Mouse (Mus musculus) forebrain, embryonic 15.5 days (tissue): ENCODE measurements around the gene Begain. TPM values are rescaled to one million over a fixed set of nuclear protein-coding genes. Genes with fewer than 3 reads are reported as not detected.

Experiments
- ATAC-seq: fragments of 200-750 bp; cut with Nextera tagmentation; replicated peaks from 2 replicates; pipeline ENCODE4 v1.8.0; 2017; ENCODE audit warnings: mild to moderate bottlenecking, moderate TSS enrichment, moderate library complexity
- H3K27ac ChIP-seq: fragments of 300-500 bp; sonication (generic); replicated peaks from 2 replicates; pipeline ENCODE4 v1.5.1; 2015; ENCODE audit warnings: mild to moderate bottlenecking, inconsistent platforms
- H3K27me3 ChIP-seq: fragments of 300-500 bp; sonication (generic); 2 replicates; pipeline ENCODE4 v1.6.1; 2015; ENCODE audit warnings: inconsistent platforms
- H3K36me3 ChIP-seq: fragments of 300-500 bp; sonication (generic); 2 replicates; pipeline ENCODE4 v1.6.1; 2015; ENCODE audit warnings: mild to moderate bottlenecking, inconsistent platforms
- H3K4me1 ChIP-seq: fragments of 300-500 bp; sonication (generic); 2 replicates; pipeline ENCODE4 v1.6.1; 2015; ENCODE audit warnings: inconsistent platforms
- H3K4me2 ChIP-seq: fragments of 300-500 bp; sonication (generic); replicated peaks from 2 replicates; pipeline ENCODE4 v1.6.1; 2015; ENCODE audit warnings: mild to moderate bottlenecking, inconsistent platforms
- H3K4me3 ChIP-seq: fragments of 300-500 bp; sonication (generic); 2 replicates; pipeline ENCODE4 v1.5.1; 2015; ENCODE audit warnings: mild to moderate bottlenecking, inconsistent platforms
- H3K9ac ChIP-seq: fragments of 300-500 bp; sonication (generic); replicated peaks from 2 replicates; pipeline ENCODE4 v1.6.1; 2015; ENCODE audit warnings: mild to moderate bottlenecking, inconsistent platforms
- H3K9me3 ChIP-seq: fragments of 300-500 bp; sonication (generic); 2 replicates; pipeline ENCODE4 v1.6.1; 2016; ENCODE audit warnings: inconsistent platforms
- WGBS: fragments of 180-500 bp; shearing (Covaris S2); methylation state at CpG from one replicate; pipeline ENCODE4 v1.1.7; 2015; ENCODE audit warnings: mixed read lengths; 5-methylcytosine and 5-hydroxymethylcytosine counted together
- polyA plus RNA-seq: library from polyadenylated mRNA; unstranded; fragments of >200 nt; fragmentation: Nextera tagmentation; extraction: Ambion mirVana; gene quantifications from 2 replicates; pipeline ENCODE4 v1.2.1, GENCODE M21; 2015

The Begain gene
- 19.2 and 20.2 TPM in 2 replicates for polyA plus RNA-seq

DNA sequence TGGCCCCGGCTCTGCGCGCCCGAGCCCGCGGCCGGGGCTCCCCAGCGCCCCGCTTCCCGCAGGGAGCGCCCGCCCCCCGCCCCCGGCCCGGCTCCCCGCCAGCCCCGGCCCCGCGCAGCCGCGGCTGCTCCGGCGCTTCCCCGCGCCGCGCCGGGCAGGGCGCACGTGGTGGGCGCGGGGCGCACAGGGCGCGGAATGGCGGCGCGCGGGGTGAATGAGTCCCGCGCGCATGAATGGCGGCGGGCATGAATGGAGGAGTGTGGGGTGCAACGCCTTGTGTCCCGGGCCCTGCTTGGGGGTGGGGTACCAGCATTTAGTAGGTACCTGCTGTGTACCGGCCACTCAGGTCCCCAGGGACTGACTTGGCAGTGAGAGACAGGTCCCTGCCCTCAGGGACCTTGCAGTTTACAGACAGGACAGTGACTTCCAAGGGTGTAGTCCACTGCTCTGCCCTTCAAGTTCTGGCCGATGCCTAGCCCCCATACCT lies at the start of gene Begain:
Gene Begain, minus strand, starts transcription at position 51 of the 487 bp plus-strand sequence.
- Histone ChIP-seq H3K9ac (peak within 1 kb of the TSS; percentile 69), H3K4me2 (peak within 1 kb of the TSS; percentile 94), H3K9me3 (no peaks in the 10 kb centered on the region), H3K4me1 (peaks cover 16% of the 10 kb centered on the region), H3K27me3 (no peaks in the 10 kb centered on the region), H3K36me3 (no peaks in the 10 kb centered on the region), H3K4me3 (peak within 1 kb of the TSS; percentile 66), H3K27ac (peak within 1 kb of the TSS; percentile 56; the same call in 1 of the 2 replicates)
- peak; percentile 41 for ATAC-seq
- WGBS, result 1% methylated on average over 44 of the region's 48 CpGs

DNA sequence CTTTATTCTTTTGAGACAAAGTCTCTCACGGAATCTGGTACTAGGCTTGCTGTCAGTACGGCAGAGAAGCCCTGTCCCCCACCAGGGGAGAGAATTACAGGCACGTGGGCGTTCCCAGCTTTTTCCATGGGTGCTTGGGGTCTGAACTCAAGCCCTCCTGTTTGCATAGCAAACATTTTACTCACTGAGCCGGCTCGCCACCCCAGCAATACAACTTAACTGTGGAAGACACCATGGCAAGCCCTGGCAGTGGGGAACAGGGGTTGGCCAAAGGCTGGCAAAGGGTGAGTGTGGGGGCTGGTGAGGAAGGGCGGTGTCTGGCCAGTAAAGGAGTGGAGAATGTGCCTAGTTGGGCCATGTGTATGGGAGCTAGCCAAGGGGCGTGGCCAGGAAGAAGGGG lies 47.7 kb upstream of the Begain start:
- WGBS, result 76% methylated on average over 8 of the region's 8 CpGs
- H3K4me2 ChIP-seq, result no peak overlapping the region
- no peaks in the 10 kb centered on the region for H3K27me3 ChIP-seq
- H3K4me3 ChIP-seq, result no peak overlapping the region
- H3K4me1 ChIP-seq, result peaks cover 17% of the 10 kb centered on the region
- H3K9ac ChIP-seq, result no peak overlapping the region
- no peak overlapping the region for H3K27ac ChIP-seq
- no peak for ATAC-seq
- no peaks in the 10 kb centered on the region for H3K36me3 ChIP-seq
- no peaks in the 10 kb centered on the region for H3K9me3 ChIP-seq

DNA sequence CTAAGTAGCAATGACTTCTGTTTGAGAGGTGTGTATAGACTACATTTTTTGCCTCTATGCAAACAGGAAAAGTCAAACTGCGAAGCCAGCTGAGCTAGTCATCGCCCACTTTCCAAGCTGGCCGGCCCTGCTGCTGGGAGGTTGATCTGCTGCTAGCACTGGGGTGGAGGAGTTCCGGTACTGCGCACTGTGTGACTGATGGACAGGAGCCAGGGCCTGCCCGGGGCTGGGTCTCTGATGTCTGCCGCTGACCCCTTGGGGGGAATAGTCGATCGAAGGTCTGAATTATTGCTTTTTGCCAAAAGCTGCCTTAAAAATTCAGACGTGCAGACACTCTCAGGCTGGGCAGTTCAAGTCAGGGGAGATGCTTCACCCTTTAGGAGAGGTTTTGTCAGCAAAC lies 47.1 kb upstream of the Begain start:
- Histone ChIP-seq H3K4me2 (no peak overlapping the region), H3K4me3 (no peak overlapping the region), H3K27me3 (no peaks in the 10 kb centered on the region), H3K9me3 (no peaks in the 10 kb centered on the region), H3K4me1 (peaks cover 17% of the 10 kb centered on the region), H3K36me3 (no peaks in the 10 kb centered on the region), H3K27ac (no peak overlapping the region), H3K9ac (no peak overlapping the region)
- WGBS, result 85% methylated on average over 10 of the region's 10 CpGs
- ATAC-seq, result no peak

DNA sequence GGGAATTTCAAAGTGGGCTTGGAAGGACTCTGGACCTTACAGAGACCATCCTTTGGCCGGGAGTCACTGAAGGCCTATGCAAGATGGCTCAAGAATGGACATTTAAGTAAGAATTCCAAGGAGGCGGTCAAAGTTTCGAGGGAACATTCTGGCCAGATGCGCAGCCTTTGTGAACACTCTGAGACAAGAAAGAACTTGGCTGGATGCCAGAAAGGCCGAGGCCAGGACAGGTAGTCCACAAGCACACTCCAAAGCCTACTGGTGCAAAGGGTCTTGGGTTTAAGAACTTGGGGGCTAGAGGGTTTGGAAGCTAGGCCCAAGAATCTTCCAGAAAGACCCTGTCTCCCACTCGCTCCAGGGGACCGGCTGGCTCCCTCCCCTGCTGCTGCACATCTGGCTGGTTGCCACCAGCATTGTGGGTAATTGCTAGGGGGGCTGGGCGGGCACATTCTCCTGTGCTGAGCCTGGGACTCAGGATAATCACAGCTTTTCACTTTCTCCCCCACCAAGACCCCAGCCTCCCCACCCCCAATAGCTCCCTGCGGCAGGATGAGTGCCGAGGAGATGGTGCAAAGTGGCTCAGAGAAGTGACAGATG lies 45.1 kb upstream of the Begain start:
- no peaks in the 10 kb centered on the region for H3K27me3 ChIP-seq
- WGBS, result 22% methylated on average over 10 of the region's 10 CpGs
- H3K4me3 ChIP-seq, result no peak overlapping the region
- no peaks in the 10 kb centered on the region for H3K36me3 ChIP-seq
- H3K4me1 ChIP-seq, result peaks cover 17% of the 10 kb centered on the region
- H3K27ac ChIP-seq, result peak overlapping the region; percentile 52; the same call in 1 of the 2 replicates
- H3K9me3 ChIP-seq, result no peaks in the 10 kb centered on the region
- H3K4me2 ChIP-seq, result peak overlapping the region; percentile 9
- peak; percentile 76 for ATAC-seq
- 0 out of 2 replicates have a peak overlapping the region, but pooled peaks have one; percentile 3 for H3K9ac ChIP-seq

DNA sequence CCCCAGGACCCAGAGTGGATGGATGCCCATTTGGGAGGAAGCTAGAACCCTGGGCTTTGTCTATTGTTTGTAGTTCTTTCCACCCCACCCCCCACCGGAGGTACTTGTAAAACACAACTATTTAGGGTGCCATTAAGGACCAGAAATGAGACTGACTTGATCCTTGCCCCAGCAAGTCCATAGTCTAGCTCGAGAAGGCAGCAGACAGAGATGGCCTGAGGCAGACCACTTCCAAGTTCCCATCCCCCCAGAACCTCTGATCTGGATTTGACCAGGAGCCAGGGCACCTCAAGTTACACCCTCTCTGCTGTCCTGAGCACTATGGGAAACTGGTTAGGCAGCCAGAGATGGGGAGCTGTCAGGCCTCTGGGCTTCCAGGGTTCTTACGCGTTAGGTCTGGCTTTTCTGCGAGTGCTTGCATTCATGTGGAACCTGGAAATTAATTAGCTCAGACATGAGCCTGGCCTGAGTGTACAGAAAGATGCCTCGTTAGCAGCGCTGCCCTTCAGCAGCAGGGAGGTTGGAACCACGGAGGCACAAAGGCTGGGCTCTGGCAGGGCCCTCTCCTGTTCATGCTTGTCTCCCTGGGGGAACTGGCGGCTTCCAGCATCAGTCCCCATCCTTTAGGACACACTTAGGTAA lies 44.5 kb upstream of the Begain start:
- Histone ChIP-seq H3K4me2 (no peak overlapping the region), H3K27ac (peak overlapping the region; percentile 52; the same call in 1 of the 2 replicates), H3K9ac (0 out of 2 replicates have a peak overlapping the region, but pooled peaks have one; percentile 3), H3K36me3 (no peaks in the 10 kb centered on the region), H3K4me1 (peaks cover 17% of the 10 kb centered on the region), H3K9me3 (no peaks in the 10 kb centered on the region), H3K27me3 (no peaks in the 10 kb centered on the region), H3K4me3 (no peak overlapping the region)
- WGBS, result 25% methylated on average over 9 of the region's 9 CpGs
- ATAC-seq, result 0 out of 2 replicates have a peak, but pooled peaks have one; percentile 19

DNA sequence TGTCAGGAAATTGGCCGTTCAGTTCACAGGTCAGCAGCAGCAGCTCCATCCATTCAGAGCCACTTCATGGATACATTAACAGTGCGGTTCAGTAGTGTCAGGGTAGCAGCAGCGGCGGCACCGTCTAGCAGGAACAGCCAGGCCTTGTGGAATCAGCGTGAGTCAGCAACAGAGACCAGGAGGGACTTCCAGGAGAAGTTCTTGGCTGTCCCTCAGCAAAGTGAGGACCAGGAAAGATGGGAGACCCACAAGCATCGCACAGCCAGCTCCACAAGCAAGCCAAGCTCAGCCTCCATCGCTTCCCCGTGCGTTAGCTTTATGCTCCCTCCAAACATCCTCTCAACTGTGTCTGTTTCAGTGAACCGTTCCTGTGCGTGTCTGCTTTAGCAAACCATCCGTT lies 40.9 kb upstream of the Begain start:
- H3K4me3 ChIP-seq, result no peak overlapping the region
- H3K27me3 ChIP-seq, result no peaks in the 10 kb centered on the region
- no peaks in the 10 kb centered on the region for H3K36me3 ChIP-seq
- no peak for ATAC-seq
- no peak overlapping the region for H3K4me2 ChIP-seq
- peaks cover 16% of the 10 kb centered on the region for H3K4me1 ChIP-seq
- no peak overlapping the region for H3K9ac ChIP-seq
- H3K27ac ChIP-seq, result no peak overlapping the region
- no peaks in the 10 kb centered on the region for H3K9me3 ChIP-seq
- WGBS, result 92% methylated on average over 13 of the region's 13 CpGs

DNA sequence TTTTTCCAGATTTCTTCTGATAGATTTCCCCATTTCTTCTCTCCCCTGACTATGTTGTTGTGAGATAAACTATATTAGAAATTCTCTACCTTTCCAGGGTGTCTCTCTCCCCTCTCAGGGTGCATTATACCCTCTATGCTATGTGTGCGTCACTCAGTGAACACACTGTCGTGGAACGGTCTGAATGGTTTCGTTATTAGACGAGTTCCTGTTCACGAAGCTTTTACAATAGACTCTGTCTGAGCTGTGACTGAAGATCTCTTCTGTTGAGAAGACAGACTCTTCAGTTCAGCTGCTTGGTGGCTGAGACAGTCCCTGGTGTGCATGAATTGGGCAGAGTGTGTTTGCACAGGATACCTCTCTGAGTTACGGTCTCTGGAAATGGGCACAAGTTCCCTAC lies 32.4 kb upstream of the Begain start:
- H3K4me3 ChIP-seq, result no peak overlapping the region
- no peaks in the 10 kb centered on the region for H3K36me3 ChIP-seq
- no peak overlapping the region for H3K4me2 ChIP-seq
- 84% methylated on average over 7 of the region's 7 CpGs for WGBS
- H3K9ac ChIP-seq, result no peak overlapping the region
- no peaks in the 10 kb centered on the region for H3K9me3 ChIP-seq
- no peak overlapping the region for H3K27ac ChIP-seq
- no peaks in the 10 kb centered on the region for H3K27me3 ChIP-seq
- no peak for ATAC-seq
- H3K4me1 ChIP-seq, result no peaks in the 10 kb centered on the region

DNA sequence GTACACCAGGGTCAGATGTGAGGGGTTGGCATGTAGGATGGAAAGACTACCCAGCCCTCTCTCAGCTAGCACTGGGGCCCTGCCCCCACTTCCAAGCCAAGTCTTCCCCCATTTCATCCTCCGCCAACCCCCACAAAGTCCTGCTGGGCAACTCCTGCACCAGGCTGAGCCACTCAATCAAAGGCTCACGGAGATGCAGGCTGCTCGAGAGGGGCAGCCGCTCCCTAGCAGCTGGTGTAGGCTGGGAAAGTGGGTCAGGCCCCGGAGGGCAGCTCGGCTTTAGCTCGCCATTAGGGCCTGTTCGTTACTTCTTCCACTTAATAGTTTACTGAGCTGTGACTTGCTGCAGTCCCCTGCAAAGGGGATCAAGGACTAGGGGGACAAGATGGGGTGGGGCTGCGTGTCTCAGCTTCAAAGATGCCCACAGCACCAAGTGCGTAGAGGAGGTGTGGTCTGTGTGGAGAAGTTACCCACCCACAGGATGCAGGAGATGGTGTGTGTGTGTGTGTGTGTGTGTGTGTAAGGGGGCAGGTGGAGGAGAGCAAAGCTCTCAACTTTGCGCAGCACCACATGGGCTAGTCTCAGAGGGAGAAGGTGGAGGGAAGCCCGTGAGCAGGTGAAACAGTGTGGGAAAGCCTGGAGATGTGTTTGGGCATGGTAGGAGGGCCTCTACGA lies 22.6 kb upstream of the Begain start:
- no peak for ATAC-seq
- H3K36me3 ChIP-seq, result no peaks in the 10 kb centered on the region
- H3K27me3 ChIP-seq, result no peaks in the 10 kb centered on the region
- WGBS, result 74% methylated on average over 13 of the region's 13 CpGs
- H3K4me2 ChIP-seq, result no peak overlapping the region
- H3K27ac ChIP-seq, result no peak overlapping the region
- no peaks in the 10 kb centered on the region for H3K9me3 ChIP-seq
- no peak overlapping the region for H3K9ac ChIP-seq
- H3K4me3 ChIP-seq, result no peak overlapping the region
- peaks cover 4% of the 10 kb centered on the region for H3K4me1 ChIP-seq

DNA sequence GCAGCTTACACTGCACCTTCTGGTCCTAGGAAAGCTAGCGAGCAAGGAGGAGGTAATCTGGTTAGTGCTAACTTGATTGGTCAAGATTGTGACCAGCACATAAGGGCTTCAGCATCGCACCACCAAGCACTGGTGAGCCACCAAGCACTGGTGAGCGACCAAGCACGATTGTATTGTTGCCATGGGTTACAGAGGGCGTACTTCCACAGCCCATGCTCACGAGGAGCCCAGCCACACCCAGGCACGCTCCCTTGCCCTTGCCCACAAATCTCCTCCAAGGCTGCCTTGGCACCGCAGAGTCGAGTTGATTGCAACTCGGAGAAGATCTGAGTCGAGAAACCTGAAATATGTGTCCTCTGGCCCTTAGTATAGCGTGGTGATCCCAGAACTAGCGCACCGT lies 22.0 kb upstream of the Begain start:
- Histone ChIP-seq H3K4me3 (no peak overlapping the region), H3K27ac (no peak overlapping the region), H3K36me3 (no peaks in the 10 kb centered on the region), H3K4me2 (no peak overlapping the region), H3K9me3 (no peaks in the 10 kb centered on the region), H3K27me3 (no peaks in the 10 kb centered on the region), H3K4me1 (peaks cover 9% of the 10 kb centered on the region), H3K9ac (no peak overlapping the region)
- WGBS, result 82% methylated on average over 14 of the region's 14 CpGs
- no peak for ATAC-seq

DNA sequence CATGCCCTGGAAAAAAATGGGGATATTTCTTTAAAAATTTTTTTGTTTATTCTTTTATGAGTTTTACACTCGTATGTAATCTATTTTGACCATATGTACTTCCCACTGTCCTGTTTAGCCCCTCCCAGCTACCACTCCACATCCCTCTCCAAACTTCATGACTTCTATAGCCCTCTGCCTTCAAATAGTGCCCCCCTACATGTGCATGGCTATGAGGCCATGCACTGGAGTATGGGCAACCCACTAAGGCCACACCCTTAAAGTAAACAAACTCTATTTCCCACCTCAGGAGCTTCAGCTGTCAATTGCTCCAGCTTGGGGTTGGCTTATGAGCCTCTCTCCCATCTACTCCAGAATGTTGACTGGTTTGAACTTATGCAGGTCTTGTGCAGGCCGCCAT lies 18.1 kb upstream of the Begain start:
- H3K4me2 ChIP-seq, result no peak overlapping the region
- H3K27me3 ChIP-seq, result no peaks in the 10 kb centered on the region
- 83% methylated on average over 2 of the region's 2 CpGs for WGBS
- no peaks in the 10 kb centered on the region for H3K9me3 ChIP-seq
- no peak for ATAC-seq
- no peak overlapping the region for H3K4me3 ChIP-seq
- H3K36me3 ChIP-seq, result no peaks in the 10 kb centered on the region
- peaks cover 18% of the 10 kb centered on the region for H3K4me1 ChIP-seq
- H3K27ac ChIP-seq, result peak overlapping the region; percentile 66; the same call in 1 of the 2 replicates
- H3K9ac ChIP-seq, result no peak overlapping the region

DNA sequence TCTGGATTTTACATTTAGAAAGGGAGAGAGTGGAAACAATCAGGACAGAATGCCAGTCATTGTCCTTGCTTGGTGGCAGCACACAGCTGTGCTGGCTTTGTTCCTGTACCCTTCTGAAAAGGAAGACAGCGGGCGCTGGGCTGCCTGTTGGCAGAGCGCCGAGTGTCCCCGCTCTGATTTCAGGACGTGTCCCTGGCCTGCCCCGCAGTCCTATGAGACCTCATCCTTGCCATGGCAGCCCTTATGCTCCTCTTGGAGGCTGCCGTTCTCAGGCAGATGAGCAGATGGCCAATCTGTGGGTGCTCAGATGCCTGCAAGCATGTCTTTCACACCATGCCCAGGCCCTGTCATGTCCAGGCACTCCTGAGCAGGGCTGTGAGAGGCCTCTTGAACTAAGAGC lies 17.7 kb upstream of the Begain start:
- Histone ChIP-seq H3K4me3 (no peak overlapping the region), H3K4me1 (peaks cover 18% of the 10 kb centered on the region), H3K36me3 (no peaks in the 10 kb centered on the region), H3K9me3 (no peaks in the 10 kb centered on the region), H3K27ac (peak overlapping the region; percentile 66), H3K27me3 (no peaks in the 10 kb centered on the region), H3K4me2 (no peak overlapping the region), H3K9ac (no peak overlapping the region)
- 22% methylated on average over 8 of the region's 8 CpGs for WGBS
- ATAC-seq, result peak; percentile 81

DNA sequence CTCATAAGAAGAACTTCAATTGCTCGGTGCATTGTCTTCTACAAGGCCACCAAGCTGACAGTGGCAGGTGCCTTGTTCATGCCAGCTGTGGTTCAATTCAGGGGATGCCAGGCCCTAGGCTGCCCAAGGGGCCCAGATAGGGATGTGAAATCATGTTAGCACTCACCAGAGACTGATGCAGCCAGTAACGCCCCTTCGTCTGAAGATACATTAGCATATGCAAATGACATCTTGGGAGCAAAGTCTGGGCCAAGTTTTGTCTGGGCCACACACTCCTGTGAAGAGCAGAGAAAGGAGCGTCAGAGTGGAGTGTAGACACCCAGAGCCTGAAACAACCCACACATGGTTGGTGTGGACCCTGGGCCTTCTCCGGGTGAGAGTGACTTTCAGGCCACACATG lies 17.0 kb upstream of the Begain start:
- Histone ChIP-seq H3K9ac (no peak overlapping the region), H3K4me1 (peaks cover 18% of the 10 kb centered on the region), H3K4me3 (no peak overlapping the region), H3K27ac (peak overlapping the region; percentile 66), H3K9me3 (no peaks in the 10 kb centered on the region), H3K36me3 (no peaks in the 10 kb centered on the region), H3K27me3 (no peaks in the 10 kb centered on the region), H3K4me2 (no peak overlapping the region)
- ATAC-seq, result peak; percentile 64
- 35% methylated on average over 5 of the region's 5 CpGs for WGBS
